Comparison of ENCODE assay signal across 10 mouse cellular contexts in the genomic region with DNA sequence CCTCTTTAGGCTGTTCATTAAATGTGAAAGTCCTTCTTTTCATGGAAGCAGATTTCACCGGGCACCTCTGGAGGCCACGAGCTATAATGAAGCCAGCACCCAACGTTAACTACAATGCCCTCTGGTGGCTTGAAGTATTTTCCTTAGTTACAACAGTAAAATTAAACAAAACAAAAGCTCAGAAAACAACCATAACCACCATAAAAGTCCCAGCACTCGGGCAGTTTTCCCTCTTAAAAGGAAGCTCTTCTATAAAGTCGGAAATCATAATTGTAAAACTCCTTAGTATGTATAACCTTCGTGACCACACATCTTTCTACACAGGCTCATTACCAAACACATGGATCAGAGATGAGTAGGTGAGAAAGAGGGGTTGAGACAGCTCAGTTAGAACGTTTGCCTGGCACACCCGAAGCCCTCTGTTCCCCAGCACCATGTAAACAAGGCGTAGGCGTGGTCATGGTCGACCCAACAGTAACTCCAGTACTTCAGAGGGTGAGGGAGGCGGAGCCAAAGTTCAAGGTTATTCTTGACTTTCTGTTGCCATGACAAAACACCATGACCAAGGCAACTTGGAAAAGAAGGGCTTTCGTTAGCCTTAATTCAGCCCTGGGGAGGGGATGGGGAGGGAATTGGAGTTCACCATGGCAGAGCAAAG. TPM values are rescaled to one million over a fixed set of nuclear protein-coding genes. Genes with fewer than 3 reads are reported as not detected.
DNase-seq lines count a peak whose midpoint lies in the region; ATAC-seq and TF ChIP-seq lines count a peak whose summit lies in the region.
"Had no signal": no experiment of that assay in that cellular context is flagged by ENCODE, and none has a peak within 500 bp of the region (broad histone marks: within the 10 kb centered on the region; RNA-seq: fewer than 3 reads in every experiment).

No protein-coding gene starts in this region.

- H3K27ac ChIP-seq in ES-E14 (ENCODE audit: insufficient read depth, low read depth, low read length, poor library complexity, severe bottlenecking): no peak overlapping the region
- no peak overlapping the region for H3K27ac ChIP-seq in embryonic facial prominence, embryonic 14.5 days (replicated peaks; ENCODE audit: low read depth, low read length)
- no peak overlapping the region for H3K27ac ChIP-seq in midbrain, embryonic 16.5 days (ENCODE audit: low read length)
- H3K27ac ChIP-seq: limb, embryonic 15.5 days; stomach, embryonic 15.5 days had no signal

- intact Hi-C loops in left cerebral cortex, postnatal 14 days (cut with DNase I): loop anchor here (5.0 kb wide), 1 partner anchor 65 kb away; the partner anchor contains the start of gene Mchr1

- no peak overlapping the region for H3K4me2 ChIP-seq in embryonic facial prominence, embryonic 14.5 days (ENCODE audit: low read depth, low read length)
- no peak overlapping the region for H3K4me2 ChIP-seq in midbrain, embryonic 16.5 days (ENCODE audit: low read length)
- H3K4me2 ChIP-seq: limb, embryonic 15.5 days; stomach, embryonic 15.5 days had no signal

- H3K27me3 ChIP-seq in embryonic facial prominence, embryonic 14.5 days (replicated peaks; ENCODE audit: control insufficient read depth, insufficient read depth, low read length): no peaks in the 10 kb centered on the region
- H3K27me3 ChIP-seq in midbrain, embryonic 16.5 days (ENCODE audit: control insufficient read depth, insufficient read depth, low read depth, low read length): no peaks in the 10 kb centered on the region
- H3K27me3 ChIP-seq: limb, embryonic 15.5 days; stomach, embryonic 15.5 days had no signal

- H3K4me1 ChIP-seq in ES-E14 (ENCODE audit: control insufficient read depth in 2 of 2, insufficient read depth in 2 of 2, low read length in 2 of 2, poor library complexity in 1 of 2): peaks cover 0 to 9% of the 10 kb centered on the region in 2 experiments; a peak in 1 of 4 replicates
- H3K4me1 ChIP-seq in embryonic facial prominence, embryonic 14.5 days (ENCODE audit: control insufficient read depth, insufficient read depth, low read length): no peaks in the 10 kb centered on the region
- H3K4me1 ChIP-seq in midbrain, embryonic 16.5 days (ENCODE audit: control insufficient read depth, insufficient read depth, low read length): no peaks in the 10 kb centered on the region
- H3K4me1 ChIP-seq: limb, embryonic 15.5 days; stomach, embryonic 15.5 days had no signal

- no peak overlapping the region for H3K9ac ChIP-seq in ES-E14 (ENCODE audit: insufficient read depth, low read depth, low read length, poor library complexity, severe bottlenecking)
- H3K9ac ChIP-seq in embryonic facial prominence, embryonic 14.5 days (ENCODE audit: low read depth, low read length): no peak overlapping the region
- no peak overlapping the region for H3K9ac ChIP-seq in midbrain, embryonic 16.5 days (ENCODE audit: low read depth, low read length)
- H3K9ac ChIP-seq: limb, embryonic 15.5 days; stomach, embryonic 15.5 days had no signal

- 69% methylated on average over 13 of the region's 13 CpGs for WGBS in embryonic facial prominence, embryonic 14.5 days
- 71% methylated on average over 13 of the region's 13 CpGs for WGBS in midbrain, embryonic 16.5 days

- H3K4me3 ChIP-seq in ES-E14 (ENCODE audit: insufficient read depth in 1 of 2, low read depth in 1 of 2, low read length in 2 of 2, poor library complexity in 1 of 2, severe bottlenecking in 1 of 2): no peak overlapping the region
- no peak overlapping the region for H3K4me3 ChIP-seq in embryonic facial prominence, embryonic 14.5 days (ENCODE audit: low read depth, low read length)
- no peak overlapping the region for H3K4me3 ChIP-seq in midbrain, embryonic 16.5 days (ENCODE audit: low read depth, low read length)
- H3K4me3 ChIP-seq: limb, embryonic 15.5 days; stomach, embryonic 15.5 days had no signal

- ATAC-seq in embryonic facial prominence, embryonic 14.5 days (ENCODE audit: low read depth): no peak
- ATAC-seq in midbrain, embryonic 16.5 days: no peak

- DNase-seq in layer of hippocampus, adult 9-10 months (ENCODE audit: low spot score): peak; percentile 42
- no peak for DNase-seq in layer of hippocampus, postnatal 36 days
- DNase-seq in ES-E14 (ENCODE audit: low read depth, low spot score): peak; percentile 17
- peak; percentile 44 for DNase-seq in embryonic facial prominence, embryonic 14.5 days (ENCODE audit: low spot score)
- peak; percentile 61 to 71 for DNase-seq in natural killer cell, adult 2 months (ENCODE audit: low spot score in 2 of 2)
- DNase-seq in left cerebral cortex, postnatal 14 days (ENCODE audit: low spot score in 2 of 2): no peak
- DNase-seq in heart, postnatal 4 days: no peak

- H3K36me3 ChIP-seq in ES-E14 (ENCODE audit: control insufficient read depth, insufficient read depth, low read length, poor library complexity, severe bottlenecking): no peaks in the 10 kb centered on the region
- H3K36me3 ChIP-seq in embryonic facial prominence, embryonic 14.5 days (ENCODE audit: control insufficient read depth, insufficient read depth, low read length): no peaks in the 10 kb centered on the region
- no peaks in the 10 kb centered on the region for H3K36me3 ChIP-seq in midbrain, embryonic 16.5 days (ENCODE audit: control insufficient read depth, insufficient read depth, low read length)
- H3K36me3 ChIP-seq: limb, embryonic 15.5 days; stomach, embryonic 15.5 days had no signal

- in situ Hi-C loops in ES-E14 (cut with MboI; ENCODE audit: low sequenced_read_pairs in 2 of 2, unreplicated experiment in 2 of 2): no loop called here

- H3K9me3 ChIP-seq in ES-E14 (ENCODE audit: control insufficient read depth, insufficient read depth, low read depth, low read length): no peaks in the 10 kb centered on the region
- H3K9me3 ChIP-seq in embryonic facial prominence, embryonic 14.5 days (ENCODE audit: control insufficient read depth, low read length): peaks cover 4% of the 10 kb centered on the region; the same call in 1 of the 2 replicates
- no peaks in the 10 kb centered on the region for H3K9me3 ChIP-seq in midbrain, embryonic 16.5 days (replicated peaks; ENCODE audit: control insufficient read depth, low read length, poor library complexity, severe bottlenecking)
- H3K9me3 ChIP-seq: limb, embryonic 15.5 days; stomach, embryonic 15.5 days had no signal

TF ChIP-seq in ES-E14, 5 proteins besides CTCF, POLR2A, EP300 and RAD21:
- TF ChIP-seq ZC3H11A (IDR thresholded peaks at IDR 0.05; ENCODE audit: borderline replicate concordance, low read depth, low read length) (no peak), CHD2 (IDR thresholded peaks at IDR 0.05; ENCODE audit: low read depth, low read length) (no peak), ZNF384 (IDR thresholded peaks at IDR 0.05; ENCODE audit: low read depth, low read length) (no peak), HCFC1 (IDR thresholded peaks at IDR 0.05; ENCODE audit: borderline replicate concordance, insufficient read depth, low read length) (no peak), MAFK (IDR thresholded peaks at IDR 0.05; ENCODE audit: insufficient read depth, low read depth, low read length) (no peak)

RNA-seq across cellular contexts. Expression of gene Slc25a17, which starts 58.3 kb away (rescaled TPM):
- total RNA-seq in layer of hippocampus, postnatal 36 days (2021): 10 to 100 TPM; 39.8 to 44.0 TPM
- total RNA-seq in ES-E14 (2012; rRNA removed): 86.3 and 94.5 TPM in 2 replicates
- polyA plus RNA-seq in embryonic facial prominence, embryonic 14.5 days (2014; fragmentation: Nextera tagmentation; extraction: Ambion mirVana): 102 and 112 TPM in 2 replicates
- total RNA-seq in left cerebral cortex, postnatal 14 days (2021): 10 to 100 TPM; 48.7 to 51.0 TPM
- 136 and 141 TPM in 2 replicates for polyA plus RNA-seq in midbrain, embryonic 16.5 days (2015; fragmentation: Nextera tagmentation; extraction: Ambion mirVana)
- 10 to 100 TPM; 31.9 to 32.8 TPM for total RNA-seq in heart, postnatal 4 days (2021)

Comparison
In these comparisons a context has a peak if more than half of its experiments do, and no peak if none do; other contexts are left out.
1. DNase-seq: peak in layer of hippocampus, adult 9-10 months (single experiment), ES-E14 (single experiment), embryonic facial prominence, embryonic 14.5 days (single experiment) and natural killer cell, adult 2 months (2 of 2); none in layer of hippocampus, postnatal 36 days (0 of 2), left cerebral cortex, postnatal 14 days (0 of 2) and heart, postnatal 4 days (single experiment).